Mouse (Mus musculus) neural tube, embryonic 15.5 days (tissue): Measurements from ENCODE around the gene Mrps15. TPM values are rescaled to one million over a fixed set of nuclear protein-coding genes. Genes with fewer than 3 reads are reported as not detected.

Source experiments
- ATAC-seq: fragments of 200-750 bp; cut with Nextera tagmentation; 2 replicates; pipeline ENCODE4 v1.8.0; 2017; ENCODE audit warnings: mild to moderate bottlenecking, moderate TSS enrichment, moderate library complexity; ENCODE audit not compliant: low FRiP score
- H3K27ac ChIP-seq: fragments of 300-500 bp; sonication (generic); replicated peaks from 2 replicates; pipeline ENCODE4 v1.5.1; 2015; ENCODE audit warnings: mild to moderate bottlenecking, inconsistent platforms
- H3K27me3 ChIP-seq: fragments of 300-500 bp; sonication (generic); replicated peaks from 2 replicates; pipeline ENCODE4 v1.6.1; 2015; ENCODE audit warnings: inconsistent platforms
- H3K36me3 ChIP-seq: fragments of 300-500 bp; sonication (generic); 2 replicates; pipeline ENCODE4 v1.6.1; 2015; ENCODE audit warnings: inconsistent platforms
- H3K4me1 ChIP-seq: fragments of 300-500 bp; sonication (generic); 2 replicates; pipeline ENCODE4 v1.6.1; 2015; ENCODE audit warnings: inconsistent platforms
- H3K4me2 ChIP-seq: fragments of 300-500 bp; sonication (generic); 2 replicates; pipeline ENCODE4 v1.6.1; 2015; ENCODE audit warnings: inconsistent platforms, mild to moderate bottlenecking, moderate library complexity
- H3K4me3 ChIP-seq: fragments of 300-500 bp; sonication (generic); replicated peaks from 2 replicates; pipeline ENCODE4 v1.5.1; 2015; ENCODE audit warnings: mild to moderate bottlenecking, inconsistent platforms
- H3K9ac ChIP-seq: fragments of 300-500 bp; sonication (generic); replicated peaks from 2 replicates; pipeline ENCODE4 v1.6.1; 2015; ENCODE audit warnings: mild to moderate bottlenecking, inconsistent platforms
- H3K9me3 ChIP-seq: fragments of 300-500 bp; sonication (generic); replicated peaks from 2 replicates; pipeline ENCODE4 v1.6.1; 2016; ENCODE audit warnings: inconsistent platforms
- WGBS: fragments of 180-500 bp; shearing (Covaris S2); methylation state at CpG from one replicate; pipeline ENCODE4 v1.1.7; 2015; ENCODE audit warnings: mixed read lengths; 5-methylcytosine and 5-hydroxymethylcytosine counted together
- polyA plus RNA-seq: library from polyadenylated mRNA; unstranded; fragments of >200 nt; fragmentation: Nextera tagmentation; extraction: Ambion mirVana; gene quantifications from 2 replicates; pipeline ENCODE4 v1.2.1, GENCODE M21; 2015

Mrps15 gene
- polyA plus RNA-seq, 1 experiment from 2014 or later = 145 TPM

GRCm38 (mm10) chr4:126102061-126102841, 55.5 kb downstream of the Mrps15 start:
- Histone ChIP-seq H3K27ac (peak overlapping the region; percentile 89), H3K9me3 (no peaks in the 10 kb centered on the region), H3K4me1 (peaks cover 56% of the 10 kb centered on the region), H3K36me3 (no peaks in the 10 kb centered on the region), H3K27me3 (no peaks in the 10 kb centered on the region), H3K9ac (no peak overlapping the region), H3K4me2 (peak overlapping the region; percentile 96), H3K4me3 (no peak overlapping the region)
- ATAC-seq = no peak
- 41% methylated on average over 7 of the region's 7 CpGs for WGBS

GRCm38 (mm10) chr4:126103057-126103581, 56.4 kb downstream of the Mrps15 start:
- H3K4me3 ChIP-seq = peak overlapping the region; percentile 81
- under 1% methylated on average over 15 of the region's 15 CpGs for WGBS

GRCm38 (mm10) chr4:126103590-126104068, 56.9 kb downstream of the Mrps15 start, which contains the start of gene Stk40:
Stk40 (plus strand) TSS chr4:126103957.
- Histone ChIP-seq H3K4me2 (peak within 1 kb of the TSS; percentile 96), H3K27ac (peak within 1 kb of the TSS; percentile 89), H3K36me3 (no peaks in the 10 kb centered on the region), H3K9ac (peak within 1 kb of the TSS; percentile 82), H3K4me1 (peaks cover 58% of the 10 kb centered on the region), H3K9me3 (no peaks in the 10 kb centered on the region), H3K4me3 (peak within 1 kb of the TSS; percentile 81), H3K27me3 (no peaks in the 10 kb centered on the region)
- 0% methylated on average over 30 of the region's 34 CpGs for WGBS
- ATAC-seq = peak; percentile 97

More at GRCm38 (mm10) chr4:126103057-126103581, 56.4 kb downstream of the Mrps15 start:
- ATAC-seq = peak; percentile 48
- H3K27me3 ChIP-seq = no peaks in the 10 kb centered on the region
- H3K4me2 ChIP-seq = peak overlapping the region; percentile 96
- H3K9ac ChIP-seq = peak overlapping the region; percentile 40
- peaks cover 56% of the 10 kb centered on the region for H3K4me1 ChIP-seq
- H3K36me3 ChIP-seq = no peaks in the 10 kb centered on the region
- H3K27ac ChIP-seq = peak overlapping the region; percentile 89
- no peaks in the 10 kb centered on the region for H3K9me3 ChIP-seq

GRCm38 (mm10) chr4:126104261-126105075, 57.7 kb downstream of the Mrps15 start:
- Histone ChIP-seq H3K4me2 (peak overlapping the region; percentile 96), H3K27ac (peak overlapping the region; percentile 83), H3K9me3 (no peaks in the 10 kb centered on the region), H3K9ac (peak overlapping the region; percentile 82), H3K27me3 (no peaks in the 10 kb centered on the region), H3K36me3 (no peaks in the 10 kb centered on the region), H3K4me1 (peaks cover 66% of the 10 kb centered on the region), H3K4me3 (peak overlapping the region; percentile 81)
- 3% methylated on average over 34 of the region's 34 CpGs for WGBS
- peak; percentile 27 for ATAC-seq

Other genes with a start within 250 kb of the Mrps15 start
- 0.42 and 1.0 TPM in 2 replicates for gene Csf3r, start 22.4 kb upstream of the Mrps15 start, polyA plus RNA-seq
- gene Oscp1, start 11.6 kb downstream of the Mrps15 start, polyA plus RNA-seq = 37.4 and 38.3 TPM in 2 replicates
- 48.5 and 51.6 TPM in 2 replicates for gene Lsm10, start 49.7 kb downstream of the Mrps15 start, polyA plus RNA-seq
- 28.1 and 29.9 TPM in 2 replicates for gene Stk40, start 57.0 kb downstream of the Mrps15 start, polyA plus RNA-seq
- 13.3 and 19.1 TPM in 2 replicates for gene Eva1b, start 100.8 kb downstream of the Mrps15 start, polyA plus RNA-seq
- 1.4 and 2.6 TPM in 2 replicates for gene Sh3d21, start 116.6 kb downstream of the Mrps15 start, polyA plus RNA-seq
- 127 and 133 TPM in 2 replicates for gene Thrap3, start 155.8 kb downstream of the Mrps15 start, polyA plus RNA-seq
- gene Map7d1, start 209.4 kb downstream of the Mrps15 start, polyA plus RNA-seq = 65.4 and 79.7 TPM in 2 replicates
- 175 and 188 TPM in 2 replicates for gene Trappc3, start 215.4 kb downstream of the Mrps15 start, polyA plus RNA-seq
- gene Col8a2, start 239.9 kb downstream of the Mrps15 start, polyA plus RNA-seq = 7.4 and 9.8 TPM in 2 replicates